ENCODE assay signal across 30 mouse cellular contexts in the genomic region with DNA sequence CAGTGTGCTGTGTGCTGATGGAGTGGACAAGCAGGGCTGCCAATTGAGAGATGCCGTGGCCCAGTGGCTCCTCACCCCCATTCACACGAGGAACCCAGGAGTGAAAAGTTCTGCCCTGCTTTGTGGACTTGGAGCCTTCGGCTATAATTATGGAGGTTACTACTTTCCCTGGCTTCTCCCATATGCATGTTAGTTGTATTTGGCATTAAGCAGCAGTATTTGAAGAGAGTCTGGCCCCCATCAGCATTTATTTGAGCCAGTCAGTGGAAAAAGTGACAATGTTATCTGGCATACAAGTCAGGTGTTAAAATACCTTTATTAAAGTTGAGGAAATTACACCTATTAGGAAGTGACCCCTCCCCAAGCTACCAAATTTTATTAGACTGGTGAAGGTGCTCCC.
"Had no signal": no experiment of that assay in that cellular context is flagged by ENCODE, and none has a peak within 500 bp of the region (broad histone marks: within the 10 kb centered on the region; RNA-seq: fewer than 3 reads in every experiment).

No protein-coding gene starts in this region.

- H3K9me3 ChIP-seq: limb, embryonic 12.5 days; liver, embryonic 12.5 days; liver, embryonic 13.5 days; liver, embryonic 15.5 days; lung, embryonic 15.5 days; megakaryocyte, embryonic 14.5 days; midbrain, embryonic 10.5 days; midbrain, embryonic 12.5 days; midbrain, embryonic 13.5 days; midbrain, embryonic 15.5 days; neural tube, embryonic 12.5 days had no signal

- DNase-seq: left cerebral cortex, postnatal 4 days; liver; liver, embryonic 13.5 days; liver, postnatal 0 days; lung, adult 18-20 months; lung, adult 2 months; lung, embryonic 14.5 days; lung, postnatal 10 days; lung, postnatal 14 days; lung, postnatal 36 days; lung, postnatal 4 days; midbrain, embryonic 14.5 days had no signal

- H3K27ac ChIP-seq: left cerebral cortex, adult 2 months; limb, embryonic 12.5 days; liver, embryonic 12.5 days; liver, embryonic 13.5 days; liver, embryonic 14.5 days; liver, embryonic 15.5 days; lung, embryonic 15.5 days; macrophage; midbrain, embryonic 10.5 days; midbrain, embryonic 12.5 days; midbrain, embryonic 13.5 days; midbrain, embryonic 15.5 days; neural tube, embryonic 12.5 days had no signal

- H3K9ac ChIP-seq: limb, embryonic 12.5 days; liver, embryonic 12.5 days; liver, embryonic 13.5 days; liver, embryonic 14.5 days; liver, embryonic 15.5 days; liver, postnatal 0 days; lung, embryonic 14.5 days; lung, embryonic 15.5 days; midbrain, embryonic 12.5 days; midbrain, embryonic 13.5 days; midbrain, embryonic 15.5 days; neural tube, embryonic 12.5 days had no signal

- H3K4me1 ChIP-seq: liver, embryonic 12.5 days; liver, embryonic 13.5 days; liver, embryonic 15.5 days; lung, embryonic 15.5 days; megakaryocyte, embryonic 14.5 days; midbrain, embryonic 10.5 days; midbrain, embryonic 12.5 days; midbrain, embryonic 15.5 days; neural tube, embryonic 12.5 days had no signal

- ATAC-seq: liver, embryonic 12.5 days; liver, postnatal 0 days; lung, postnatal 0 days; midbrain, embryonic 13.5 days; midbrain, embryonic 15.5 days; midbrain, embryonic 16.5 days had no signal

- H3K36me3 ChIP-seq: limb, embryonic 12.5 days; liver, embryonic 12.5 days; liver, embryonic 13.5 days; liver, embryonic 15.5 days; lung, embryonic 15.5 days; midbrain, embryonic 10.5 days; midbrain, embryonic 12.5 days; midbrain, embryonic 13.5 days; midbrain, embryonic 15.5 days; neural tube, embryonic 12.5 days had no signal

- H3K4me2 ChIP-seq: limb, embryonic 12.5 days; liver, embryonic 11.5 days; liver, embryonic 12.5 days; liver, embryonic 13.5 days; liver, embryonic 15.5 days; lung, embryonic 14.5 days; lung, embryonic 15.5 days; midbrain, embryonic 11.5 days; midbrain, embryonic 12.5 days; midbrain, embryonic 13.5 days; midbrain, embryonic 15.5 days; neural tube, embryonic 12.5 days had no signal

- H3K4me3 ChIP-seq: left cerebral cortex, adult 2 months; limb, embryonic 12.5 days; liver, embryonic 12.5 days; liver, embryonic 13.5 days; liver, embryonic 15.5 days; lung, embryonic 15.5 days; megakaryocyte, embryonic 14.5 days; midbrain, embryonic 10.5 days; midbrain, embryonic 12.5 days; midbrain, embryonic 13.5 days; midbrain, embryonic 15.5 days; myocyte; neural tube, embryonic 12.5 days had no signal

- H3K27me3 ChIP-seq: limb, embryonic 12.5 days; liver, embryonic 12.5 days; liver, embryonic 13.5 days; liver, embryonic 15.5 days; lung, embryonic 15.5 days; megakaryocyte, embryonic 14.5 days; midbrain, embryonic 12.5 days; midbrain, embryonic 13.5 days; midbrain, embryonic 15.5 days; neural tube, embryonic 12.5 days had no signal
